Mouse (Mus musculus) hindbrain, embryonic 16.5 days (tissue): ENCODE measurements around the gene Rtp1. TPM values are rescaled to one million over a fixed set of nuclear protein-coding genes. Genes with fewer than 3 reads are reported as not detected.

Experiments
- ATAC-seq: fragments of 200-750 bp; cut with Nextera tagmentation; 2 replicates; pipeline ENCODE4 v1.8.0; 2017; ENCODE audit warnings: moderate TSS enrichment, moderate library complexity
- H3K27ac ChIP-seq: fragments of 300-500 bp; sonication (generic); 2 replicates; pipeline ENCODE4 v1.5.1; 2014; ENCODE audit warnings: low read depth, mild to moderate bottlenecking, control low read depth, low read length, moderate library complexity
- H3K27me3 ChIP-seq: fragments of 300-500 bp; sonication (generic); replicated peaks from 2 replicates; pipeline ENCODE4 v1.6.1; 2014; ENCODE audit warnings: low read length; ENCODE audit not compliant: control insufficient read depth, insufficient read depth
- H3K36me3 ChIP-seq: fragments of 300-500 bp; sonication (generic); 2 replicates; pipeline ENCODE4 v1.6.1; 2014; ENCODE audit warnings: mild to moderate bottlenecking, low read length, moderate library complexity, mixed read lengths; ENCODE audit not compliant: control insufficient read depth, insufficient read depth
- H3K4me1 ChIP-seq: fragments of 300-500 bp; sonication (generic); 2 replicates; pipeline ENCODE4 v1.6.1; 2014; ENCODE audit warnings: low read depth, low read length; ENCODE audit not compliant: control insufficient read depth, insufficient read depth
- H3K4me2 ChIP-seq: fragments of 300-500 bp; sonication (generic); 2 replicates; pipeline ENCODE4 v1.6.1; 2014; ENCODE audit warnings: mild to moderate bottlenecking, low read length, control low read depth, moderate library complexity
- H3K4me3 ChIP-seq: fragments of 300-500 bp; sonication (generic); 2 replicates; pipeline ENCODE4 v1.5.1; 2014; ENCODE audit warnings: mild to moderate bottlenecking, low read length, control low read depth, moderate library complexity
- H3K9ac ChIP-seq: fragments of 300-500 bp; sonication (generic); 2 replicates; pipeline ENCODE4 v1.6.1; 2014; ENCODE audit warnings: low read depth, mild to moderate bottlenecking, control low read depth, low read length, moderate library complexity
- H3K9me3 ChIP-seq: fragments of 300-500 bp; sonication (generic); 2 replicates; pipeline ENCODE4 v1.6.1; 2014; ENCODE audit warnings: mild to moderate bottlenecking, low read length, moderate library complexity; ENCODE audit not compliant: control insufficient read depth
- WGBS: fragments of 180-500 bp; shearing (Covaris S2); extraction: QIAGEN DNeasy Blood & Tissue Kit; methylation state at CpG from one replicate; pipeline ENCODE4 v1.1.7; 2014; 5-methylcytosine and 5-hydroxymethylcytosine counted together
- polyA plus RNA-seq: library from polyadenylated mRNA; unstranded; fragments of >200 nt; fragmentation: Nextera tagmentation; extraction: Ambion mirVana; gene quantifications from 2 replicates; pipeline ENCODE4 v1.2.1, GENCODE M21; 2015

Rtp1 gene
- polyA plus RNA-seq, 1 experiment from 2014 or later = 0.14 TPM

DNA sequence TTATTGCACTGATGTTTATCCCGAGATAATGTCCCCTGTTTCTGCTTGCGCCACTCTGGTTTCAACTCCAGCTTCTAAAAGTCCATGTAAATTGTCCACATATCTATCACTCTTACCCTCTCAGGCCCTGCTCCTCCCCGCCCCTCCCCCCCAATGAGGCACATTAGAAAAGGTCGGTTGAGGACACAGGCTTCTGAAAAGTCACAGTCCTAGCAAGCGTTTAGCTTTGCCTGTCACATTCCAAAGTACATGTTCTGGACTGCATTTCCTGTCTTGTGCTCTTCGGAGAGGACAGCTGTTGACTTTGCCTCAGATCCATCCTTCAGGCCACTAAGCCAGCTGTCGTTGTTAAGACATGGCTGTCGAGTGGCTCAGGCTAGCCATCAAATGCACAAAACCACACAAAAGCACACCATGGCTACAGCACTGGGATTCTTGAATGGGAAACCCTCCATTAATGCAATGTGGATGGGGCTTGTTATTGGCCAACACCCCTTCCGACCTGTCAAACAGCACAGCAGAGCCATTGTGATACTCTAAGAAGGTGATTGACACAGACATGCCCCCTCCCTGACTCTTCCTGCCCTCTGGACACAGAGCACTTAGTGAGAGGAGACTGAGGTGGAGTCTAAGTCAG lies 12.2 kb upstream of the Rtp1 start:
- no peaks in the 10 kb centered on the region for H3K9me3 ChIP-seq
- ATAC-seq = no peak

DNA sequence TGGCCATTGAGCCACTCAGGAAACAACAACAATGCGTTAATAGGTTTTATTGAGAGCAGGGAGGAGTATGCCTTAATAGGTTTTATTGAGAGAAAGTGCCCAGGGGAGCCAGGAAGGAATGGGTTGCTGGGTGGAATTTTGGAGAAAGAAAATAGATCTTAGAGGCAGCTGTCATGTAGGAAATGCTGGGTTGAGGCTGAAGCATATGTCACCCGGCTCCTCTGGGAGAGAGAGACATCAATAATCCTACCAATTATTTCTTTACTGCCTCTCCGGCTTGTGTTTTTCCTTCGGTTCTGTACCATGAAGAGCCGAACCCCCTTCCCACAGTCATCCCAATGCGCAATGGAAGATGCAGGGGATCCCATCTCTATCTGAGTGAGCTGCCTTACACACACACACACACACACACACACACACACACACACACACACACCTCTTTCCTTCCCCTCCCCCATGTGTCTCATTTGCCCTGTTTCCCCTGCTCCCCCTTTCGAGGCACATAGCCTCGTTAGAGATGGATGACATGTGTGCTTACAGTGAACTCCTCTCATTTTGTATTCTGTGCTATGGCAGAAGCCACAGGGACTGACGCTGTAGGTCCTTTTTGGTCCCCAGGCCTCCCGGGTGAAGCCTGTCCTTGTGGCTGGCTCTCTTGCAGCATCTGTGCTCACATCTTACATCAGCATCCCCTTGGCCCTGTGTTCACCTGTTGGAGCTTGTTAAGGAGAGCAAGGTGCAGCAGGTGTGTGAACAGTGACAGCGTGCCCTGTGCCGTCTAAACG lies 11.3 kb upstream of the Rtp1 start:
- H3K27me3 ChIP-seq = no peaks in the 10 kb centered on the region
- no peaks in the 10 kb centered on the region for H3K36me3 ChIP-seq
- H3K9ac ChIP-seq = no peak overlapping the region
- peak; percentile 42 for ATAC-seq
- no peaks in the 10 kb centered on the region for H3K9me3 ChIP-seq
- H3K4me3 ChIP-seq = no peak overlapping the region
- WGBS = 41% methylated on average over 13 of the region's 13 CpGs
- H3K27ac ChIP-seq = no peak overlapping the region
- peaks cover 8% of the 10 kb centered on the region for H3K4me1 ChIP-seq
- H3K4me2 ChIP-seq = no peak overlapping the region

More for the DNA sequence above, 12.2 kb upstream of the Rtp1 start:
- H3K4me1 ChIP-seq = peaks cover 8% of the 10 kb centered on the region
- no peak overlapping the region for H3K27ac ChIP-seq
- no peaks in the 10 kb centered on the region for H3K36me3 ChIP-seq
- no peak overlapping the region for H3K9ac ChIP-seq
- peak overlapping the region; percentile 34 for H3K4me2 ChIP-seq
- 43% methylated on average over 9 of the region's 9 CpGs for WGBS
- no peak overlapping the region for H3K4me3 ChIP-seq
- no peaks in the 10 kb centered on the region for H3K27me3 ChIP-seq

GRCm38 (mm10) chr16:23419565-23420085 lies 9.3 kb upstream of the Rtp1 start:
- Histone ChIP-seq H3K4me2 (no peak overlapping the region), H3K36me3 (no peaks in the 10 kb centered on the region), H3K4me3 (no peak overlapping the region), H3K4me1 (peaks cover 8% of the 10 kb centered on the region), H3K27ac (no peak overlapping the region), H3K27me3 (no peaks in the 10 kb centered on the region), H3K9ac (no peak overlapping the region), H3K9me3 (no peaks in the 10 kb centered on the region)
- ATAC-seq = no peak
- 91% methylated on average over 8 of the region's 8 CpGs for WGBS

DNA sequence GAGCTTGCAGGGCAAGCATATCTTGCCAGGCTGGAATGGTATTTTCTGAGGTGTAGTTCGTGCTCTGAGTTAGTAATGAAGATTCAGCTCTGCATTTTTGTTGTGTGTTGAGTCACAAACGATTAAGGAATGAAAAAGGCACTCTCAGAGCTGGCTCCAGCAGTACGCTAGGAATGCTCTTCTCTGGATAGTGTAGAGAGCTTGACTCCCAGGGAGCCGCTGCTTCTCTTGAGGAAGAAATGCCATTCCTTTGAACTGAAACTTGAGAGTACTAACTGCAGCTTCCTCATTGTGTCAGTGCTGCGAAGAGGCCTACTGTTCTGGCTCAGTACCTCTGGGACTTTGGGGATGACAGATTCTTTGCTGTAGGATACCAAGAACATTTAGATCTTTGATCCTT lies 5.1 kb upstream of the Rtp1 start:
- Histone ChIP-seq H3K9ac (no peak overlapping the region), H3K27ac (no peak overlapping the region), H3K27me3 (no peaks in the 10 kb centered on the region), H3K9me3 (no peaks in the 10 kb centered on the region), H3K4me3 (no peak overlapping the region), H3K4me2 (no peak overlapping the region), H3K36me3 (no peaks in the 10 kb centered on the region), H3K4me1 (no peaks in the 10 kb centered on the region)
- no peak for ATAC-seq
- WGBS = 60% methylated on average over 5 of the region's 5 CpGs

DNA sequence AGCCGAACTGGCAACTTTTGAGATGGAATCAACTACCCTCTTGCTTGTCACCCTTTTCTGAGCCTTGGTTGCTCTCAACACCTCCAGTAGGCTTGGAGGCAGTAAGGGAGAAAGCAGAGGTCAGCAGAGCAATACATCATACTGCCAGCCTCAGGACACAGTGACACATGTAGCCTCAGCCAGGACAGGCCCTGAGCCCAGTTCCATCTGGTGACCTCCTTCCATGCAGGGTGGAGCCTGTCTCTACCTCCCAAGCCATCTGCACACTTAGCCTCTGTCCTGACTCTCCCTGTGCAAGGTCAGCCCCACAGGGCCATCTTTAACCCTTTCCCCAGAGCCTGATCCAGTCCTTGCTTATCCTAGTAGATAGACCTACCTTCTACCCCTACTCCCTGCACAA lies 1.2 kb upstream of the Rtp1 start:
- 90% methylated on average over 1 of the region's 1 CpGs for WGBS
- no peak overlapping the region for H3K4me3 ChIP-seq
- no peak overlapping the region for H3K27ac ChIP-seq
- no peaks in the 10 kb centered on the region for H3K27me3 ChIP-seq
- H3K4me1 ChIP-seq = no peaks in the 10 kb centered on the region
- no peak overlapping the region for H3K9ac ChIP-seq
- no peak for ATAC-seq
- no peaks in the 10 kb centered on the region for H3K9me3 ChIP-seq
- no peak overlapping the region for H3K4me2 ChIP-seq
- H3K36me3 ChIP-seq = no peaks in the 10 kb centered on the region

GRCm38 (mm10) chr16:23429991-23430390 lies 1.1 kb downstream of the Rtp1 start:
- H3K9me3 ChIP-seq = no peaks in the 10 kb centered on the region
- H3K36me3 ChIP-seq = no peaks in the 10 kb centered on the region
- H3K27ac ChIP-seq = no peak overlapping the region
- H3K9ac ChIP-seq = no peak overlapping the region
- 83% methylated on average over 8 of the region's 8 CpGs for WGBS
- no peaks in the 10 kb centered on the region for H3K4me1 ChIP-seq
- no peak for ATAC-seq
- no peaks in the 10 kb centered on the region for H3K27me3 ChIP-seq
- H3K4me3 ChIP-seq = no peak overlapping the region
- H3K4me2 ChIP-seq = no peak overlapping the region

DNA sequence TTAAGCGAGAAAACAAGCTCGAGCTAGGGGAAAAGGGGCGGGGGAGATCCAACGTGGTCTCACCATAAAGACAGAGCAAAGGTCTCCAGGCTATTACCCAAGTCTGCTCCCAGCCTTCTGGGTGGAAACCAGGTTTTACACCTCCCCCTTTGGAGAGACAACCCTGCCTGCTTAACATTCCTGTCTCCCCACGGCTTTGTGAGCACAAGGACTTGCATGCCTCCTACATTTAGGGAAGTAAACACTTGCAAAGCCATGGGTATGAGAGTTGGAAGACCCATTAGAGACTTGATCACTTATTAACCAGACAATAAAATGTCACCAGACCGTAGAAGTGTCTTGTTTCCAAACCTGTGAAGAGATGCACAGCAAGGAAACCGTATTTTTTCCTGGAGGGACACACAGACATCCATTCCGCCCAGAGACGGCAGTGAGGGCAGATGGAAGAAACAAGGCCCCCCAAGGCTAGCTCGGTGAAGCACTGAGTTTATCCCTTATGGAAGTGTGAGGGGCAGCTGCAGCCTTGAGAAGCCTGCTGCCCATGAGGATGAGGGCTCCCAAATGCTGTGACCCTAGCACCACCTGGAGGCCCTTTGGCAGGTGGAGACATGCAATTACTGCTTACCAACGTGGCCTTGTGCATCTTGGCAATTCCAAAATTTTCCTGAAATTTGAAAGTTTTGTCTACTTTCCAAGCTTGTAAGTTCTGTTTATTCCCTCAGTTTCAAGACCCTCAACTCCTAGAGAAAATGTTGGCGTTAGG lies 8.7 kb downstream of the Rtp1 start:
- no peak overlapping the region for H3K4me3 ChIP-seq
- H3K9ac ChIP-seq = no peak overlapping the region
- no peaks in the 10 kb centered on the region for H3K9me3 ChIP-seq
- H3K36me3 ChIP-seq = no peaks in the 10 kb centered on the region
- H3K4me1 ChIP-seq = no peaks in the 10 kb centered on the region
- H3K4me2 ChIP-seq = no peak overlapping the region
- no peak for ATAC-seq
- no peaks in the 10 kb centered on the region for H3K27me3 ChIP-seq
- 66% methylated on average over 12 of the region's 12 CpGs for WGBS
- H3K27ac ChIP-seq = no peak overlapping the region

GRCm38 (mm10) chr16:23444231-23444630 lies 15.3 kb downstream of the Rtp1 start:
- WGBS = 88% methylated on average over 4 of the region's 4 CpGs
- no peak overlapping the region for H3K4me3 ChIP-seq
- no peak overlapping the region for H3K27ac ChIP-seq

GRCm38 (mm10) chr16:23449946-23450345 lies 21.0 kb downstream of the Rtp1 start:
- Histone ChIP-seq H3K9me3 (no peaks in the 10 kb centered on the region), H3K4me1 (no peaks in the 10 kb centered on the region)
- WGBS = 96% methylated on average over 2 of the region's 2 CpGs

More at GRCm38 (mm10) chr16:23444231-23444630, 15.3 kb downstream of the Rtp1 start:
- H3K4me2 ChIP-seq = no peak overlapping the region
- H3K4me1 ChIP-seq = no peaks in the 10 kb centered on the region
- no peaks in the 10 kb centered on the region for H3K36me3 ChIP-seq
- H3K27me3 ChIP-seq = no peaks in the 10 kb centered on the region
- H3K9ac ChIP-seq = no peak overlapping the region
- ATAC-seq = no peak
- H3K9me3 ChIP-seq = no peaks in the 10 kb centered on the region

More at GRCm38 (mm10) chr16:23449946-23450345, 21.0 kb downstream of the Rtp1 start:
- Histone ChIP-seq H3K4me2 (no peak overlapping the region), H3K4me3 (no peak overlapping the region), H3K27ac (no peak overlapping the region), H3K36me3 (no peaks in the 10 kb centered on the region), H3K27me3 (no peaks in the 10 kb centered on the region), H3K9ac (no peak overlapping the region)
- ATAC-seq = no peak
